Mouse (Mus musculus) intestine, embryonic 16.5 days (tissue): ENCODE data around the gene Foxp1. TPM values are rescaled to one million over a fixed set of nuclear protein-coding genes. Genes with fewer than 3 reads are reported as not detected.

Experiments used
- ATAC-seq: fragments of 200-750 bp; cut with Nextera tagmentation; 2 replicates; pipeline ENCODE4 v1.8.0; 2017; ENCODE audit warnings: moderate TSS enrichment, moderate library complexity
- H3K27ac ChIP-seq: fragments of 300-500 bp; sonication (generic); 2 replicates; pipeline ENCODE4 v1.5.1; 2014; ENCODE audit warnings: mild to moderate bottlenecking, low read length
- H3K27me3 ChIP-seq: fragments of 300-500 bp; sonication (generic); replicated peaks from 2 replicates; pipeline ENCODE4 v1.6.1; 2014; ENCODE audit warnings: low read length, control low read depth, mixed read lengths; ENCODE audit not compliant: control insufficient read depth, insufficient read depth
- H3K36me3 ChIP-seq: fragments of 300-500 bp; sonication (generic); 2 replicates; pipeline ENCODE4 v1.6.1; 2014; ENCODE audit warnings: low read length, control low read depth; ENCODE audit not compliant: control insufficient read depth, insufficient read depth
- H3K4me1 ChIP-seq: fragments of 300-500 bp; sonication (generic); 2 replicates; pipeline ENCODE4 v1.6.1; 2014; ENCODE audit warnings: low read length, control low read depth, mixed read lengths; ENCODE audit not compliant: control insufficient read depth, insufficient read depth
- H3K4me2 ChIP-seq: fragments of 300-500 bp; sonication (generic); 2 replicates; pipeline ENCODE4 v1.6.1; 2014; ENCODE audit warnings: low read depth, low read length, control low read depth
- H3K4me3 ChIP-seq: fragments of 300-500 bp; sonication (generic); 2 replicates; pipeline ENCODE4 v1.5.1; 2014; ENCODE audit warnings: mild to moderate bottlenecking, low read length
- H3K9ac ChIP-seq: fragments of 300-500 bp; sonication (generic); 2 replicates; pipeline ENCODE4 v1.6.1; 2014; ENCODE audit warnings: low read depth, low read length
- H3K9me3 ChIP-seq: fragments of 300-500 bp; sonication (generic); 2 replicates; pipeline ENCODE4 v1.6.1; 2016; ENCODE audit warnings: low read length, control low read depth; ENCODE audit not compliant: control insufficient read depth
- WGBS: fragments of 180-500 bp; shearing (Covaris S2); extraction: QIAGEN DNeasy Blood & Tissue Kit; methylation state at CpG from one replicate; pipeline ENCODE4 v1.1.7; 2014; 5-methylcytosine and 5-hydroxymethylcytosine counted together
- polyA plus RNA-seq: library from polyadenylated mRNA; unstranded; fragments of >200 nt; fragmentation: Nextera tagmentation; extraction: Ambion mirVana; gene quantifications from 2 replicates; pipeline ENCODE4 v1.2.1, GENCODE M21; 2015

Gene Foxp1
- polyA plus RNA-seq, 1 experiment from 2014 or later: 74.8 TPM

- Histone ChIP-seq H3K9me3 (no peaks in the 10 kb centered on the region), H3K4me3 (no peak overlapping the region), H3K27me3 (no peaks in the 10 kb centered on the region), H3K27ac (no peak overlapping the region), H3K9ac (no peak overlapping the region), H3K4me1 (peaks cover 12% of the 10 kb centered on the region), H3K36me3 (no peaks in the 10 kb centered on the region), H3K4me2 (no peak overlapping the region)
- ATAC-seq: peak; percentile 37; the same call in 1 of the 2 replicates
- 86% methylated on average over 2 of the region's 2 CpGs for WGBS
Observed at GRCm38 (mm10) chr6:99385059-99385604, 137.4 kb downstream of the Foxp1 start.

DNA sequence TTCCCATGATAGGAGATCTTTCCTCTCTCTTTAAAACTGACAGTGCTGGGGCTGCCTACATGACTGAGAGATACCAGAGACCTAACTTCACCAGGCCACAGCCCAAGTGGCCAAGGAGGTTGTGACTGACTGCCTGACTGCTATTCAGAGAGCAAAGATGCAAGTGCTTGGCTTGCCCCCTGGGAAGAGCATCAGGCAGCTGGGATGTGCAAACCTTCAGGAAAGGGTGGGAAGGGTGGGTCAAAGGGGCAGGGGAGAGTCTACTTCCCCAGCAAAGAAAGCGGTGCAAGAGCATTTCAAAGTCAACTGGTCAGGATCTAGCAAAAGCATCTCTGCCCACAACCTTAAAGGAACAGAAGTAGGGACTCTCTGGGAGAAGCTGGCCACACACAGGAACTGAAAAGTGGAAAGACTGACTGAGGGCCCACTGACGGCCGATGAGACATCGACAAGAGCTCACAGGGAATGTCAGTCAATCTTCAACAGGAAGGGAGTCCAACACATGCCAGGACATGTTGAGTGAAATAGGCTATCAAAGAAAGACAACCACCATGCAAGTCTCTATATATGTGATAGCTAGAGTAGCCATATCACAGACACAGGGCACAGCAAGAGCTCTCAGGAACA is 138.6 kb downstream of the Foxp1 start:
- Histone ChIP-seq H3K27ac (no peak overlapping the region), H3K27me3 (no peaks in the 10 kb centered on the region), H3K4me2 (no peak overlapping the region), H3K4me1 (peaks cover 16% of the 10 kb centered on the region), H3K9ac (no peak overlapping the region), H3K4me3 (no peak overlapping the region), H3K36me3 (no peaks in the 10 kb centered on the region), H3K9me3 (no peaks in the 10 kb centered on the region)
- 74% methylated on average over 4 of the region's 4 CpGs for WGBS
- no peak for ATAC-seq

DNA sequence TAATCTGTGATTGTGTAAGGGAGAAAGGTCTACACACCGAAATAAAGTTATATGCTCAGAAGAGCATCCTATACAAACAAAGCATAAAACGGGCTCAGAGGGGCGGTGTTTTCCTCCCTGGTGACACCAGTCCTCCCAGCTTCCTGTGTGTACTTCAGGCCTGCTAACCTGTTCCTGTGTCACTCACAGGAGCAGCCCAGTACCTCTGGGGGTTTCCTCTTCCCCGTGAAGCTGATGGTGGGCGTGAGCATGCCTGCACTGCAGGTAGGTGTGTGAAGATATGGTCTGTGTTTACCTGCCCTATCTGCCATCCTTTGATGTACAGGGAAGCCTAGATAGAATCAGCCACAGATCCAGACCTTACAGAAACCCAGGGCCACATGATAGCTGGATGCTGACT is 142.4 kb downstream of the Foxp1 start:
- WGBS: 64% methylated on average over 5 of the region's 5 CpGs
- no peak overlapping the region for H3K4me2 ChIP-seq
- H3K36me3 ChIP-seq: no peaks in the 10 kb centered on the region
- no peak overlapping the region for H3K9ac ChIP-seq
- H3K4me1 ChIP-seq: peaks cover 33% of the 10 kb centered on the region
- no peaks in the 10 kb centered on the region for H3K9me3 ChIP-seq
- H3K27me3 ChIP-seq: no peaks in the 10 kb centered on the region
- no peak overlapping the region for H3K27ac ChIP-seq
- no peak overlapping the region for H3K4me3 ChIP-seq
- ATAC-seq: peak; percentile 32; the same call in 1 of the 2 replicates

- Histone ChIP-seq H3K9me3 (no peaks in the 10 kb centered on the region), H3K4me1 (peaks cover 39% of the 10 kb centered on the region), H3K27ac (no peak overlapping the region), H3K27me3 (no peaks in the 10 kb centered on the region), H3K36me3 (no peaks in the 10 kb centered on the region), H3K4me3 (no peak overlapping the region), H3K4me2 (no peak overlapping the region), H3K9ac (no peak overlapping the region)
- ATAC-seq: peak; percentile 24; the same call in 1 of the 2 replicates
- WGBS: 58% methylated on average over 7 of the region's 7 CpGs
Observed at GRCm38 (mm10) chr6:99378997-99379710, 143.4 kb downstream of the Foxp1 start.

DNA sequence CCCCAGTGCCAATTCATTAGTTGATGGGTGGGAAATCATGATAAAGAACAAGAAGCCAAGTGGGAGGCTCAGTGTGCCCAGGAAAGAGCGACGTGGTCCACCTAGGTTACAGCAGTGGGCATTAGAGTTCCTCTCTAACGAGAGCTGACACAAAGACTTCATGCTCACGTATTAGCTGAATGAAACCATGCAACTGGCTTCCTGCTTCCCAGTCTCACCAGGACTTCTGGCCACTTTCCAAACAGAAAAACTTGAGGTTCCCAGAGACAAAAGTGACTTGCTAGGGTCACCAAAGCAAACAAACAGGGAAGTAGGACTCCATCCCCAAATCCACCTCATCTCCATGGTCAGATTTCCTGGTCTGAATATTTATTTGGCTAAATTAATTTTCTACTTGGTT is 144.8 kb downstream of the Foxp1 start:
- H3K9ac ChIP-seq: no peak overlapping the region
- no peaks in the 10 kb centered on the region for H3K9me3 ChIP-seq
- 68% methylated on average over 4 of the region's 4 CpGs for WGBS
- ATAC-seq: no peak
- no peak overlapping the region for H3K4me2 ChIP-seq
- no peaks in the 10 kb centered on the region for H3K36me3 ChIP-seq
- H3K27me3 ChIP-seq: no peaks in the 10 kb centered on the region
- H3K27ac ChIP-seq: no peak overlapping the region
- peaks cover 39% of the 10 kb centered on the region for H3K4me1 ChIP-seq
- H3K4me3 ChIP-seq: no peak overlapping the region

DNA sequence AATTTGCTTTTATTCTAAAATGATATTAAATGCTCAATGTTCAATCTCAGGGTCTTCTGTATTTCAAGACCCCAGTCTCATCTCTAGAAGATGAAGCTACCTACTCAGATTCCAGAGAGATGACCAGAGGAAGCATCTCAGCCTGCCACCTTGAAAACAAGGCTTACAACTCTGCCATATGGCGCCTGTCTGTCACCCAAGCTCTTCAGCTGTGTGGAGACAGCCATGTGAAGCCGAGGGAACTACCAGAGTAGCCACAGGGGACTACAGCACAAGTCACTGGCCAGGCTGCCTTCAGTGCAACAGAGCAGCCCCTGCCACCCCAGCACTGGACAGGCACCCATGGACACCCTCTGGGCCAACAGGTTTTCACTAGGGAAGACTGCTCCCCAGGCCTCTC is 145.4 kb downstream of the Foxp1 start:
- no peak overlapping the region for H3K4me3 ChIP-seq
- H3K27me3 ChIP-seq: no peaks in the 10 kb centered on the region
- WGBS: 74% methylated on average over 2 of the region's 2 CpGs
- ATAC-seq: no peak
- H3K9me3 ChIP-seq: no peaks in the 10 kb centered on the region
- H3K4me2 ChIP-seq: no peak overlapping the region
- no peak overlapping the region for H3K9ac ChIP-seq
- peaks cover 39% of the 10 kb centered on the region for H3K4me1 ChIP-seq
- H3K36me3 ChIP-seq: no peaks in the 10 kb centered on the region
- no peak overlapping the region for H3K27ac ChIP-seq

DNA sequence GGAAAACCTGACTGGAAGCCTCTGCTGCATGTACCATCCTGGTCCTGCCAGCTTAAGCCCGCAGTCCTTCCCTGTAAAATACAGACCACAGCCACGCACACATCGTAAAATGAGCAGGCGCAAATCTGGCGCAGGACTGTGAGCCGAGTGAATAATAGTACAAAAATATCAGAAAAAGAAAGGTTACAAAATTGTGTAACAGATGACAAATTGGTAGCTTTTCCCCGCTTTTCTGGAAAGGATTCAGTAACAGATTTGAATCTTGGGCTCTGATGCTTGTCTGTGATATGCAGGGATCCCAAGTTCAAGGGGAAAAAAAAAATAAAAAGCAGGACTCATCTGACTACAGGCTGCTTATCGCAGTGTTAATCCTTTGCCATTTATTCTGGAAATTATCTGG is 145.8 kb downstream of the Foxp1 start:
- no peaks in the 10 kb centered on the region for H3K9me3 ChIP-seq
- H3K4me2 ChIP-seq: no peak overlapping the region
- H3K4me1 ChIP-seq: peaks cover 39% of the 10 kb centered on the region
- no peak overlapping the region for H3K27ac ChIP-seq
- 80% methylated on average over 8 of the region's 8 CpGs for WGBS
- H3K27me3 ChIP-seq: no peaks in the 10 kb centered on the region
- no peak for ATAC-seq
- H3K9ac ChIP-seq: no peak overlapping the region
- no peak overlapping the region for H3K4me3 ChIP-seq
- no peaks in the 10 kb centered on the region for H3K36me3 ChIP-seq

GRCm38 (mm10) chr6:99375865-99376264 is 146.7 kb downstream of the Foxp1 start:
- Histone ChIP-seq H3K4me1 (peaks cover 39% of the 10 kb centered on the region), H3K27me3 (no peaks in the 10 kb centered on the region), H3K9ac (no peak overlapping the region), H3K27ac (0 out of 2 replicates have a peak overlapping the region, but pooled peaks have one; percentile 28), H3K4me2 (no peak overlapping the region), H3K9me3 (no peaks in the 10 kb centered on the region), H3K36me3 (no peaks in the 10 kb centered on the region), H3K4me3 (no peak overlapping the region)
- no peak for ATAC-seq
- WGBS: 69% methylated on average over 6 of the region's 6 CpGs

DNA sequence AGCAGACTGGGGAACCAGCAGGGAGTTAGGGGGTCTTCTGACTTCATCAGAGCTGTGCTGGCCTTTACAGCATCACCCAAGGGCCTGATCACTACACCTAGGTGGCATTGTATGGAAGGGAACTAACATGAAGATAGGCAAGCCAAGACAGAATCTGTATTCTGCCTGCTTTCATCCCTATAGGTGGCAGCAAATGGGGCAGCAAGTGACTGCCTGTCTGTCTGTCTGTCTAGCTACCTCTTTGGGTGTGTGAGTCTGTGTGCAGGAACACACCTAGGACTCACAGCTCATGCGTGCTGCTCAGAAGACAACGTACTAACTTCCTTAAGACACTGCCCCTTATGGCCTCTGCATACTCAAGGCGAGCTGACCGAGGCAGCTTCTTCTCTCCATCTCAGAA is 147.1 kb downstream of the Foxp1 start:
- 49% methylated on average over 4 of the region's 4 CpGs for WGBS
- Histone ChIP-seq H3K4me2 (no peak overlapping the region), H3K9ac (no peak overlapping the region), H3K4me3 (no peak overlapping the region), H3K9me3 (no peaks in the 10 kb centered on the region), H3K4me1 (peaks cover 39% of the 10 kb centered on the region), H3K27ac (0 out of 2 replicates have a peak overlapping the region, but pooled peaks have one; percentile 28), H3K27me3 (no peaks in the 10 kb centered on the region), H3K36me3 (no peaks in the 10 kb centered on the region)
- no peak for ATAC-seq
